Mouse (Mus musculus): ENCODE results near the gene Srbd1.

The Srbd1 gene

GRCm38 (mm10) chr17:86145079-86145951 lies at the start of gene Srbd1:
Gene Srbd1 (minus strand): TSS chr17:86145175.
- CTCF ChIA-PET: interaction anchor here (0.6 to 0.7 kb wide), 2 partner anchors 29 to 293 kb away, joined by 7 to 9 read pairs; no protein-coding TSS in a partner anchor

DNA sequence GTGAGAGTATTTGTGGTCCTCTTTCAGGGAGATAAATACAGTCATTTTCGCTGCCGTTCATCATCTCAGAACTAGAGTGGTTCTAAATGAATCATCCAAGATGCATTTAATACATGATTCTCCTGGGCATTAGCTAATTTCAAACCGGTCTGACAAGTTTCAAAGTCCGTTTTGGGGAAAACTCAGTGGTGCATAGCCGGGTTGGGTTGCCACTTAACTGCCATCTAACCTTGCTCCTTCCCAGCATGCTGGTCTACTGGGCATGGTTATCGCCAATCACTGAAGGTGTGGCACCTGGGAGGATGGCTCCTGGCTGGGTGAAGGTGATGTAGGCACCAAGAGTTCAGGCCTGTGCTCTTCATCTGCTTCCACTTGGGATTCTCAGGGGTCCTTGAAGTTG lies 49.0 kb upstream of the Srbd1 start:
- CTCF ChIA-PET: no interaction called here

DNA sequence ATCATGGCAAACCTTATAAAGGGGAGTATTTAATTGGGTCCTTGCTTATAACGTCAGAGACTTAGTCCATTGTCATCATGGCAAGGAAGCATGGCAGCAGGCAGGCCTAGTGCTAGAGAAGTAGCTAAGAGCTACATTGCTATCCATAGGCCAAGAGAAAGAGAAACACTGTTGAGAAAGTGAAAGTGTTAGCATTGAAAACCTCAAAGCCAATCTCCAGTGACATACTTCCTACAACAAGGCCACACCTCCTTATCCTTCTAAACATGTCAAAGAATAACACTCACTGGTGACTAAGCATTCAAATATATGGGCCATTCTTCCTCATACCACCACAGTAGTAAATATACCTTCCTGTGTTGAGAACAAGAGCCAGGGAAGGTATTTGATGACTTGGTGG lies 42.8 kb upstream of the Srbd1 start:
- CTCF ChIA-PET: no interaction called here

GRCm38 (mm10) chr17:86185584-86185983 lies 40.6 kb upstream of the Srbd1 start:
- CTCF ChIA-PET: no interaction called here

- CTCF ChIA-PET: no interaction called here
Observed at GRCm38 (mm10) chr17:86184552-86185209, 39.7 kb upstream of the Srbd1 start.

GRCm38 (mm10) chr17:86183788-86184187 lies 38.8 kb upstream of the Srbd1 start:
- CTCF ChIA-PET: interaction anchor here (0.6 to 0.7 kb wide), 2 partner anchors 263 to 288 kb away, joined by 3 to 6 read pairs; no protein-coding TSS in a partner anchor

GRCm38 (mm10) chr17:86176722-86177121 lies 31.7 kb upstream of the Srbd1 start:
- CTCF ChIA-PET: no interaction called here

- CTCF ChIA-PET: no interaction called here
Observed at GRCm38 (mm10) chr17:86175516-86175915, 30.5 kb upstream of the Srbd1 start.

GRCm38 (mm10) chr17:86170164-86170958 lies 25.4 kb upstream of the Srbd1 start:
- CTCF ChIA-PET: interaction anchor here (1.0 kb wide), 1 partner anchor 45 kb away, joined by 4 read pairs; no protein-coding TSS in a partner anchor

DNA sequence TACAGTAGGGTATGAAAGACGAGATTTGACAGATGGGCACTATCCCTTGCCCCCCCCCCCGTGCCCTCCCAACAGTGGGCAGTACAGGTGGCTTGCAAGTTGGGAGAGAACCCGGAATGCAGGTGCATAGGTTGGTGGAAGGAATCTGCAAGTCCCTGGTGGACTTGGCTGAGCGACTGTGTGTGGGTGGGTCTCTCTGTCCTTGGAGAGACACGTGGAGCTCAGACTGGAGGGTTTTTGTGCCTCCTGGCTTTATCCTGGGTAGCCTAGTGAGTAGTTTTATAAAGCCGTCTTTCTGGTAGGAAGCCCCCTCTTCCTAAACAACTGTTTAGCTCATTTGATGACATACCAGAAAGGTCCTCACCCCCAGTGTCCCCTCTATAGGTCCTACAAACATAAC lies 24.1 kb upstream of the Srbd1 start:
- CTCF ChIA-PET: interaction anchor here (0.5 kb wide), 1 partner anchor 289 kb away, joined by 4 read pairs; no protein-coding TSS in a partner anchor

- CTCF ChIA-PET: interaction anchor here (0.6 to 0.7 kb wide), 2 partner anchors 12 to 154 kb away, joined by 3 to 9 read pairs; no protein-coding TSS in a partner anchor
Observed at GRCm38 (mm10) chr17:86168231-86168981, 23.4 kb upstream of the Srbd1 start.

DNA sequence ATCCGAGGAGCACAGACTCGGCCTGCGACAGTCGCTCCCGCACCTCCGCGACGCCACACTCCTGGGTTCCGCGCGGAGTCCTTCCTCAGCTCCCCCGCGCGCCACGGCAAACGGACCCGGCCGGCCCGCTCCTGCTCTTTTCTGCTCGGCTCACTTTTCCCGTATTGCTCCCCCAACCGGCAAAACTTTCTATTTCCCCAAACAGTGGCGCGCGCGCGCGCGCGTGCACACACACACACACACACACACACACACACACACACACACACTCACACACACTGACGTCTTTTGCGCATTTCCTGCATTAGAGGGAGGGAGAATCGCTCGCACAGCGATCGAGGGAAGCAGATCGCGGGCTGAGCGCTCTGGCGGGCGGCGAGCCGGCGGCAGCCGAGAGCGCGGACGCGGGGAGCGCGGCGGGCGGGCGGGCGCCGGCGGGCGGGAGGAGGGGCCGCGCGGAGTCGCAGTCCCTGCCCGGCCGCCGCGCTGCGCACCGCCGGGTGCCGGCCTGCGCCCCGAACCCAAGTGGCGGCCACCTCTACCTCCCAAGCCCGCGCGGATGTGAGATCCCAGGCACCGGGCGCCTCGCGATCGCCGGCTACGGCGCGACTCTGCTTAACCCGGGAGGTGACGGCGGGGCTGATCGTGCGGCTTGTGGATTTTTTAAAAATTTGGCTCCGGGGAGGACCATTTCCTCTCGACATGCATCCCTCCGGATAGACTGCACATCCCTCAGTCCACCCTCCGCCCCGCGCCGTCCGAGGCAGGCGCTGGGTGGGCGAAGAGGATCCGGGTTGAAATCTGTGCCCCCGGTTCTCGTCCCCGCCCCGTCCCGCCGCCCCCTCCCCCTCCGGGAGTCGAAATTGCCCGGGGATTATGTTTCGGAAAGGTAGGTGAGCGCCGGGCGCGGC lies 22.6 kb upstream of the Srbd1 start, which contains the start of gene Prkce:
TSS of gene Prkce (plus strand) at position 466 of the 911 bp plus-strand sequence.
- CTCF ChIA-PET: interaction anchor here (0.6 to 0.7 kb wide), 3 partner anchors 12 to 155 kb away, joined by 3 to 9 read pairs (median 4); no protein-coding TSS in a partner anchor

- CTCF ChIA-PET: interaction anchor here (0.7 kb wide), 1 partner anchor 142 kb away, joined by 4 read pairs; no protein-coding TSS in a partner anchor
Observed at GRCm38 (mm10) chr17:86166567-86167319, 21.8 kb upstream of the Srbd1 start.

DNA sequence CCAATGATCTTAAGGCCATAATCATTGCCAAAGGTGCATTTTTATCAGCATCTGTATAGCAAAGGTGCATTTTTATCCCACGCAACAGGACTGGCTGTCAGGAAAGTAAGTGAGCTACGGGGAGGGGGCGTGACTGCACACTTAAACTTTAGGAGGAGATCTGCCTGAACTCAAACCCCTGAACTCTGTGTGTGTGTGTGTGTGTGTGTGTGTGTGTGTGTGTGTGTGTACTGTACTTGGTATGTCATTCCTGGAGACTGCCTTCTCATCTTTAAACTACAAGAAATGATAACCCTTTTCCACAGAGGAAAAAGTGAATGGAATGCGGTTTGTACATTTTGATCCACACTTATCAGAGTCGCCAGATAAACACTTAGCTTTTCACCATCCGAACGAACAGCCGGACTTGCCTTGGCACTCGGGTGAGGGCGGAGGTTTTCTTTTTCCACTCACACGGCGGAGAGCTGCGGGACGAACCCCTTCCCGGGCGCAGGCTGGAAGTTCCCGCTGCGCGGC lies 21.1 kb upstream of the Srbd1 start:
- CTCF ChIA-PET: no interaction called here

DNA sequence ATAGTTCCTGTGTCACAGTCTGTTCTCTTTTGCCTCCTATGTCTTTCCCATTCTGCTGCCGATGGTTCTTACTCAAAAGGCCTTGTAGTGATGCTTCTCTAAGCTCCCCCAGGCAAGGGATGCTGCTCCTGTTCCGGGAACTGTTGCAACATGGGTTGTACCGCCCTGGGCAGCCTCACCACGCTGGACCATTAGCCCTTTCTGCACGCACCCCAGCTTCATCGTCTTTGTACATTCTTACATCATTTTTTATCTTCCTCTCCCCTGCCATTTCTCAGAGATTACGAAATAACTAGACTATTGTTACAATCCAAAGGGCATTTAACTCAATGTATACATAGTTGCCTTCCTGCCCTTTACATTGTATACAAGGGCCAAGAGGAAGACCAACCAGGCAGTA lies 19.4 kb upstream of the Srbd1 start:
- CTCF ChIA-PET: interaction anchor here (0.6 to 0.9 kb wide), 2 partner anchors 11 to 214 kb away, joined by 3 read pairs; no protein-coding TSS in a partner anchor

- CTCF ChIA-PET: no interaction called here
Observed at GRCm38 (mm10) chr17:86162672-86163071, 17.7 kb upstream of the Srbd1 start.

DNA sequence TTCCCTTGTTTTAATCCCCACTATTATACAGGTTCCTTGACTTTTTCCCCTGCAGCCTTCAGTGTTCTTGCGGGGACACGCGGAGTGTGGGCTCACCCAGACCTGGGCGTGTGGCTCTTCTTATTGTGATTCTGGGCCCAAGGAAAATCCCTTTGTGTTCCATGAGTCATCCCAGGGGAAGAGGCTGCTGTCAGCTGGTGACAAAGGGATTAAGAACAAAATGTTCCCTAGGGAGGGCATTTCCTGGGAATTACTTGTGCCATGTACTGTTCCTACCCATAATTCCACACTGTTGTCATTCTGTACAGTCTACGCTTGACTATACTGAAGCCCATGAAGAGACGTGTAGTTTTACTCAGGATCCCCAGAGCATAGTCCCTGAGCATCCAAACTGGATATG lies 12.0 kb upstream of the Srbd1 start:
- CTCF ChIA-PET: no interaction called here

DNA sequence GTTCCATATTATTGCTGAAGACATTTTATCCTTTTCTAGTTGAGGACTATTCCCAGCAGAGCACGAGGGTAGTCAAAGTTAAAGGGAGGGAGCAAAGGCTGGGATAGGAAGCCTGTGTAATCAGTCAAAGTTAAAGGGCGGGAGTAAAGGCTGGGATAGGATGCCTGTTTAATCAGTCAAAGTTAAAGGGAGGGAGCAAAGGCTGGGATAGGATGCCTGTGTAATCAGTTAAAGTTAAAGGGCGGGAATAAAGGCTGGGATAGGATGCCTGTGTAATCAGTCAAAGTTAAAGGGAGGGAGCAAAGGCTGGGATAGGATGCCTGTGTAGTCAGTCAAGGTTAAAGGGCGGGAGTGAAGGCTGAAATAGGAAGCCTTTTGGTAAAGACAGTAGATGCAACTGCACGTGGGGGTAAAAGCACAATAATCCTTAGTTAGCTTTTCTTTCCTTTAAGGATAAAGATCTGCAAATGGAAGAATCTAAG lies 5.9 kb upstream of the Srbd1 start:
- CTCF ChIA-PET: no interaction called here

GRCm38 (mm10) chr17:86149726-86150125 lies 4.8 kb upstream of the Srbd1 start:
- CTCF ChIA-PET: no interaction called here

Measured in spleen, embryonic (tissue).